In the genomic region with DNA sequence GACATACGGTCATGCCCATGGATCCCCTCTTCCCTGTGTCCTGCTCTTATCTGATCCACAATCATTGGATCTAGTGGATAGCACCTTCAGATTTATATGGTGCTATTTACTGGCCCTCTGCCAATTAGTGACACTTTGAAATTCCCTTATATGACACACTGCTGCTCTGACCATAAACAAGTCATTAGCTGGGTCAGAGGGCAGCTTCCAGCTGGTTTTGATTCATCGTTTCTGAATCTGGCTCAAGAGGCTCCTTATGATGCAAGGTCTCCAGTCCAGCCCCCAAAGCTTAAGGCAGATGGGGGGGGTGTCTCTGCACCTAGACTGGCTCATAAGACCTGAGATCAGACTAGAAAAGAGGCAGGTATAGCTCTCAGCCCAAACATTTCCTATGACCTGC, we compare ENCODE assay signal across 14 mouse cellular contexts. TPM values are rescaled to one million over a fixed set of nuclear protein-coding genes. Genes with fewer than 3 reads are reported as not detected.
DNase-seq lines count a peak whose midpoint lies in the region; ATAC-seq lines count a peak whose summit lies in the region.
"Had no signal": no experiment of that assay in that cellular context is flagged by ENCODE, and none has a peak within 500 bp of the region (broad histone marks: within the 10 kb centered on the region; RNA-seq: fewer than 3 reads in every experiment).

No protein-coding gene starts in this region.

- 26% methylated on average over 2 of the region's 2 CpGs for WGBS in lung, embryonic 16.5 days
- WGBS in embryonic facial prominence, embryonic 10.5 days = 33% methylated on average over 2 of the region's 2 CpGs
- 21% methylated on average over 2 of the region's 2 CpGs for WGBS in limb, embryonic 13.5 days

- H3K36me3 ChIP-seq in lung, embryonic 16.5 days (ENCODE audit: control insufficient read depth, insufficient read depth, low read length) = no peaks in the 10 kb centered on the region
- no peaks in the 10 kb centered on the region for H3K36me3 ChIP-seq in embryonic facial prominence, embryonic 10.5 days (replicated peaks)
- H3K36me3 ChIP-seq in limb, embryonic 13.5 days = no peaks in the 10 kb centered on the region
- H3K36me3 ChIP-seq: liver, embryonic 13.5 days had no signal

- DNase-seq in lung, postnatal 14 days = no peak
- peak; percentile 50 for DNase-seq in embryonic facial prominence, embryonic 10.5 days (ENCODE audit: low spot score)
- DNase-seq in layer of hippocampus, adult 11-12 months (ENCODE audit: low spot score) = no peak
- DNase-seq in cerebellum, postnatal 4 days (ENCODE audit: low spot score in 2 of 2) = no peak
- DNase-seq: adrenal gland, postnatal 25 days; cerebellum, postnatal 25 days; heart, adult 18-20 months; heart, postnatal 10 days; liver, embryonic 13.5 days; thymus, postnatal 36 days had no signal

- no peak overlapping the region for H3K4me3 ChIP-seq in lung, embryonic 16.5 days (ENCODE audit: low read length)
- no peak overlapping the region for H3K4me3 ChIP-seq in embryonic facial prominence, embryonic 10.5 days
- H3K4me3 ChIP-seq in limb, embryonic 13.5 days = no peak overlapping the region
- H3K4me3 ChIP-seq: erythroblast, embryonic 14.5 days; liver, embryonic 13.5 days had no signal

- no peak overlapping the region for H3K9ac ChIP-seq in lung, embryonic 16.5 days (ENCODE audit: low read length)
- no peak overlapping the region for H3K9ac ChIP-seq in limb, embryonic 13.5 days
- H3K9ac ChIP-seq: liver, embryonic 13.5 days had no signal

- H3K27ac ChIP-seq in lung, embryonic 16.5 days (ENCODE audit: low read length) = no peak overlapping the region
- H3K27ac ChIP-seq in embryonic facial prominence, embryonic 10.5 days (replicated peaks) = peak overlapping the region; percentile 55; the same call in 1 of the 2 replicates
- H3K27ac ChIP-seq in limb, embryonic 13.5 days = peak overlapping the region; percentile 40; the same call in 1 of the 2 replicates
- H3K27ac ChIP-seq: liver, embryonic 13.5 days had no signal

- H3K4me2 ChIP-seq in lung, embryonic 16.5 days (ENCODE audit: low read depth, low read length) = no peak overlapping the region
- H3K4me2 ChIP-seq in limb, embryonic 13.5 days (replicated peaks) = no peak overlapping the region
- H3K4me2 ChIP-seq: liver, embryonic 13.5 days had no signal

- ATAC-seq in lung, embryonic 16.5 days (ENCODE audit: low read depth) = peak; percentile 67
- no peak for ATAC-seq in limb, embryonic 13.5 days (ENCODE audit: low FRiP score, low read depth)
- ATAC-seq in erythroblast, adult 5-6 weeks (replicated peaks; ENCODE audit: low FRiP score, poor library complexity, severe bottlenecking) = no peak

- no peaks in the 10 kb centered on the region for H3K9me3 ChIP-seq in lung, embryonic 16.5 days (ENCODE audit: control insufficient read depth, low read length)
- no peaks in the 10 kb centered on the region for H3K9me3 ChIP-seq in embryonic facial prominence, embryonic 10.5 days
- H3K9me3 ChIP-seq in limb, embryonic 13.5 days = no peaks in the 10 kb centered on the region
- H3K9me3 ChIP-seq: liver, embryonic 13.5 days had no signal

- H3K27me3 ChIP-seq in lung, embryonic 16.5 days (ENCODE audit: control insufficient read depth, insufficient read depth, low read depth, low read length) = no peaks in the 10 kb centered on the region
- peaks cover 87% of the 10 kb centered on the region for H3K27me3 ChIP-seq in embryonic facial prominence, embryonic 10.5 days (replicated peaks; ENCODE audit: low read depth, poor library complexity, severe bottlenecking)
- H3K27me3 ChIP-seq in limb, embryonic 13.5 days = no peaks in the 10 kb centered on the region
- H3K27me3 ChIP-seq: liver, embryonic 13.5 days had no signal

- peaks cover 25% of the 10 kb centered on the region for H3K4me1 ChIP-seq in lung, embryonic 16.5 days (replicated peaks; ENCODE audit: control insufficient read depth, insufficient read depth, low read length)
- H3K4me1 ChIP-seq in embryonic facial prominence, embryonic 10.5 days = peaks cover 78% of the 10 kb centered on the region
- H3K4me1 ChIP-seq in limb, embryonic 13.5 days = peaks cover 62% of the 10 kb centered on the region
- H3K4me1 ChIP-seq: liver, embryonic 13.5 days had no signal

RNA-seq across cellular contexts. Expression of a gene that starts 56.9 kb away (rescaled TPM):
- polyA plus RNA-seq in lung, embryonic 16.5 days (2015; fragmentation: Nextera tagmentation; extraction: Ambion mirVana) = 25.5 and 27.4 TPM in 2 replicates
- polyA plus RNA-seq in embryonic facial prominence, embryonic 10.5 days (2016; fragmentation: Nextera tagmentation; extraction: Ambion mirVana) = 35.4 and 35.9 TPM in 2 replicates
- polyA plus RNA-seq in limb, embryonic 13.5 days (2015; fragmentation: Nextera tagmentation; extraction: Ambion mirVana) = 29.6 and 31.9 TPM in 2 replicates
- total RNA-seq in erythroblast, adult 5-6 weeks (2015; ENCODE audit: low replicate concordance) = 3.3 and 9.4 TPM in 2 replicates
- 0.77 and 2.0 TPM in 2 replicates for total RNA-seq in erythroblast, adult 5-6 weeks (2017; ENCODE audit: low replicate concordance)

RNA-seq across cellular contexts. Expression of a gene that starts 57.0 kb away (rescaled TPM):
- polyA plus RNA-seq in lung, embryonic 16.5 days (2015; fragmentation: Nextera tagmentation; extraction: Ambion mirVana) = 34.5 and 35.5 TPM in 2 replicates
- polyA plus RNA-seq in embryonic facial prominence, embryonic 10.5 days (2016; fragmentation: Nextera tagmentation; extraction: Ambion mirVana) = 63.4 and 66.4 TPM in 2 replicates
- 54.2 and 58.2 TPM in 2 replicates for polyA plus RNA-seq in limb, embryonic 13.5 days (2015; fragmentation: Nextera tagmentation; extraction: Ambion mirVana)
- 3.3 and 10.7 TPM in 2 replicates for total RNA-seq in erythroblast, adult 5-6 weeks (2015; ENCODE audit: low replicate concordance)
- total RNA-seq in erythroblast, adult 5-6 weeks (2017; ENCODE audit: low replicate concordance) = 2.8 and 4.2 TPM in 2 replicates
